Mouse (Mus musculus): ENCODE measurements around the gene Trio. TPM values are rescaled to one million over a fixed set of nuclear protein-coding genes. Genes with fewer than 3 reads are reported as not detected.

Trio gene
- total RNA-seq, 2 experiments from 2014 or later: 42.9 to 43.7 TPM

Other genes starting within 250 kb of the Trio start
- under 1 TPM in 1 of 2 experiments, not detected in 1; 0.03 TPM for gene Dnah5, start 177.9 kb upstream of the Trio start, total RNA-seq (2021)